Mouse (Mus musculus): ENCODE results near the gene Gpr19. TPM values are rescaled to one million over a fixed set of nuclear protein-coding genes. Genes with fewer than 3 reads are reported as not detected.

The Gpr19 gene
- total RNA-seq (2014; rRNA removed) = 33.2 and 34.5 TPM in 2 replicates
- 38.6 and 42.7 TPM in 2 replicates for polyA plus RNA-seq (2015; fragmentation: Nextera tagmentation; extraction: Ambion mirVana)

DNA sequence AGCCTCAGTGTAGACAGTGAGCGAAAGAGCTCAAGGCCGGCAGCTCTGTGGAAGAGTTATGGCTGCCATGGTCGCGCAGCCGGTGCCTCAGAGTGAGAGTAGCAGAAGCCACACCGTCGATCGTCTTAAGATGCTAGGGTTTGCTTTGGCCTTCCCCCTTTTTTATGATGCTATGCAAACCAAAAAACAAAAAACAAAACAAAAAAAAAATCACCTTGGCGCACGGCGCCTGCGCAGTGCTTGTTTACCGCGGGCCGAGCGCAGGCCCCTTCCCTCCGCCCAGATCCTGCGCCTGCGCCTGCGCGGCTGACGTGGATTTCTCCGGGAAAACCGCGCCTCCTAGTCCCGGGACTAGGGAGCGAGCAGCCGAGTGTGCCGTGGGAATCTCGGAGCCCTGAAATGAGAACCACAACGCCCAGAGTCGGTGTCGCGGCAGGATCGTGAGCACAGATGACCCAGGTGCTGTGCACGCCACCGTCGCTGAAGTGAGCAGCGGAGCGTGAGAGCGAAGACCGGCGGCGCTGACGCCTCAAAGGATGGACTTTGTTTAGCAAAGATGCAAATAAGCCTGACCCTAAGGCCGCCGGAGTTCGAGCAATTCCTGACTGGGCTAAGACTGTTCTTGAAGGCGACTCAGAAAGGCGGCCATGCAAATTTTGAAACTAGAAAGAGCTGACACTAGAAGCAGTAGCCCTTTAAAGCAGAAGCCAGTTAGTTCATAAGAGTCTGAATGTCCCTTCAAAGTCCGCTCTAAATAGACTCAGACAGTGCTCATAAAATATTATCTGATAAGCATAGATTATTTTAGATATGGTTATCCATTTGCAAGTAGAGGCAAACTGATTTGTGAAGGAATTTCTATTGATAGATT, at the start of gene Gpr19:
Gpr19 (minus strand) TSS at position 484 of the 871 bp plus-strand sequence.
- DNase-seq (peak; percentile 97), ATAC-seq (peak; percentile 96)
- H3K9me3 ChIP-seq (ENCODE audit: low read length) = no peaks in the 10 kb centered on the region
- no peaks in the 10 kb centered on the region for H3K36me3 ChIP-seq (ENCODE audit: insufficient read depth)
- H3K27ac ChIP-seq (ENCODE audit: low read depth, low read length) = peak within 1 kb of the TSS; percentile 100
- no peaks in the 10 kb centered on the region for H3K27me3 ChIP-seq (ENCODE audit: insufficient read depth, low read length)
- peak within 1 kb of the TSS; percentile 77 for H3K4me3 ChIP-seq (ENCODE audit: low read depth, low read length)
- peak within 1 kb of the TSS; percentile 99 for H3K9ac ChIP-seq
- H3K4me1 ChIP-seq (ENCODE audit: insufficient read depth) = no peaks in the 10 kb centered on the region
- peak; percentile 58 for TF ChIP-seq CTCF (IDR thresholded peaks at IDR 0.05; ENCODE audit: low read depth)
- H3K4me2 ChIP-seq (ENCODE audit: low read depth) = peak within 1 kb of the TSS; percentile 57
- 1% methylated on average over 51 of the region's 51 CpGs for WGBS

DNA sequence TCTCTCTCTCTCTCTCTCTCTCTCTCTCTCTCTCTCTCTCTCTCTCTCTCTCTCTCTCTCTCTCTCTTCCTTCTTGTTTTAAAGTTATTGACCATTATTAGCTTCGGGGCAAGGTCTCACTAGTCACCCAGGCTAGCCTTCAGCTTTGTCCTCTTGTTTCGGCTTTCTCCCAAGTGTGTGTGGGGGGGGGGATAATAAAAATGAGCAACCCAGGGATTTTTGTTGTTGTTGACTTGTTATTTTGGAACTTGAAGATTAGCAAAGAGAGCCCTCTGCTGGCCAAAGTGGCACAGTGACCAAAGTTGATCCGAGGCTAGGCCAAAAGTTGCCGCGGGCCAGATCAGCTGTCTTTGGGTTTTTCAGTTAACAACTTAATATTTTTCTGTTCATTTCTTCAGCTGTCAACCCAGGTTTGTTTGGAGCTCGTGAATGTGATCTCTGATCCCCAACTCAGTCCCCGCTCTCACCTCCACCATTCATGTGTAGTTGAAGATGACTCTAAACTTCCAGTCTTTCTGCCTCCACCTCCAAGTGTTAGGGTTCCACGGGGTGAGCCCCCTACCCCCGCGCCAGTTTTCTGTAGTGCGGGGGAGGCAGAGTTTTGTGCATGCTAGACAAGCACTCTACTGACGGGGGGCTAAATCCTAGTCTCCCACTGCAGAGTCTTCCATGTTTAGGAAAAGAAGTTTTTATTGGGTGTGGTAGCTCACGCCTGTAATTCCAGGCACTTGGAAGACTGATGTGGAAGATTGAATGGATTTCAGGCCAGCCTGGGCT, 49.1 kb upstream of the Gpr19 start:
- ATAC-seq (peak; percentile 38), DNase-seq (peak; percentile 80)
- Histone ChIP-seq H3K27ac (ENCODE audit: low read depth, low read length) (no peak overlapping the region), H3K27me3 (ENCODE audit: insufficient read depth, low read length) (no peaks in the 10 kb centered on the region), H3K4me3 (ENCODE audit: low read depth, low read length) (no peak overlapping the region), H3K36me3 (ENCODE audit: insufficient read depth) (no peaks in the 10 kb centered on the region), H3K9ac (no peak overlapping the region), H3K4me1 (ENCODE audit: insufficient read depth) (no peaks in the 10 kb centered on the region), H3K9me3 (ENCODE audit: low read length) (no peaks in the 10 kb centered on the region), H3K4me2 (ENCODE audit: low read depth) (no peak overlapping the region)
- peak; percentile 76 for TF ChIP-seq CTCF (IDR thresholded peaks at IDR 0.05; ENCODE audit: low read depth)
- 47% methylated on average over 13 of the region's 13 CpGs for WGBS

DNA sequence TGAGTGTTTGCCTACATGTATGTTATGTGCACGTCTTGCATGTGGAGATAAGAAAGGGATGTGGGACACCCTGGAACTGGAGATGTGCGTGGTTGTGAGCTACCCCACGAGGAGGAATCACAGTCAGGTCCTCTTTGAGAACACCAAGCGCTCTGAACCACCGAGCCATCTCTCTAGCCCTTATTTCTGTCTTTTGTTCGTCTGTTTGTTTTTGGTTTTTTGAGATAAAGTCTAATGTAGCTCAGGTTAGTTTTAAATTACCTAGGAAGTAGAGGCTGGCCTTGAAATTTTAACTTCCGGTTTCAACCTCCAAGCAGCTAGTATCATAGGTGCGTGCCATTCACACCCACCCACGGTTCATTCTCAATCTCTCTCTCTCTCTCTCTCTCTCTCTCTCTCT, 48.5 kb upstream of the Gpr19 start:
- Histone ChIP-seq H3K9me3 (ENCODE audit: low read length) (no peaks in the 10 kb centered on the region), H3K4me3 (ENCODE audit: low read depth, low read length) (no peak overlapping the region), H3K27me3 (ENCODE audit: insufficient read depth, low read length) (no peaks in the 10 kb centered on the region), H3K4me1 (ENCODE audit: insufficient read depth) (no peaks in the 10 kb centered on the region), H3K36me3 (ENCODE audit: insufficient read depth) (no peaks in the 10 kb centered on the region), H3K9ac (no peak overlapping the region), H3K4me2 (ENCODE audit: low read depth) (no peak overlapping the region), H3K27ac (ENCODE audit: low read depth, low read length) (no peak overlapping the region)
- no peak for TF ChIP-seq CTCF (IDR thresholded peaks at IDR 0.05; ENCODE audit: low read depth)
- ATAC-seq (no peak), DNase-seq (no peak)
- WGBS = 83% methylated on average over 9 of the region's 9 CpGs

DNA sequence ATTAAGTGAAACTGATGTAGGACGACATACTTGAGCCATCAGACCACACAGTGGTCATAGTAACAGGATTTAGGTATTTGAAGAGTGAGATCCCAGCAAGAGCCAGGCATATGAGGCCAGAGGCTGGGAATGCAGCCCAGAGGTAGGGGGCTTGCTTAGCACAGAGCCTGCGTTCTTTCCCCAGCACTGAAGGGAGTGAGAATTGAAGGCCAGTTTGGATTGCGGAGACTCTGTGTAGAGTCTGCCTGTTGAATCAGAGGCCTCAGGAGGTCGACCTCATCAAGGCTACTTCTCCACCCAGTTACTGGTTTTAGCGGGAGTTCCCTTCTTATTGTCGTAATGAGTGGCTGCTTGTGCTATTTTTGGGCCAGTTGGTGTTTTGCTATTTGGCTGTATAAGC, 47.7 kb upstream of the Gpr19 start:
- no peak overlapping the region for H3K4me2 ChIP-seq (ENCODE audit: low read depth)
- no peak overlapping the region for H3K27ac ChIP-seq (ENCODE audit: low read depth, low read length)
- 49% methylated on average over 6 of the region's 6 CpGs for WGBS
- no peaks in the 10 kb centered on the region for H3K4me1 ChIP-seq (ENCODE audit: insufficient read depth)
- H3K9me3 ChIP-seq (ENCODE audit: low read length) = no peaks in the 10 kb centered on the region
- no peaks in the 10 kb centered on the region for H3K27me3 ChIP-seq (ENCODE audit: insufficient read depth, low read length)
- no peak for DNase-seq
- peak; percentile 29; the same call in 1 of the 2 replicates for ATAC-seq
- no peaks in the 10 kb centered on the region for H3K36me3 ChIP-seq (ENCODE audit: insufficient read depth)
- TF ChIP-seq CTCF (IDR thresholded peaks at IDR 0.05; ENCODE audit: low read depth) = no peak
- H3K4me3 ChIP-seq (ENCODE audit: low read depth, low read length) = no peak overlapping the region
- no peak overlapping the region for H3K9ac ChIP-seq

DNA sequence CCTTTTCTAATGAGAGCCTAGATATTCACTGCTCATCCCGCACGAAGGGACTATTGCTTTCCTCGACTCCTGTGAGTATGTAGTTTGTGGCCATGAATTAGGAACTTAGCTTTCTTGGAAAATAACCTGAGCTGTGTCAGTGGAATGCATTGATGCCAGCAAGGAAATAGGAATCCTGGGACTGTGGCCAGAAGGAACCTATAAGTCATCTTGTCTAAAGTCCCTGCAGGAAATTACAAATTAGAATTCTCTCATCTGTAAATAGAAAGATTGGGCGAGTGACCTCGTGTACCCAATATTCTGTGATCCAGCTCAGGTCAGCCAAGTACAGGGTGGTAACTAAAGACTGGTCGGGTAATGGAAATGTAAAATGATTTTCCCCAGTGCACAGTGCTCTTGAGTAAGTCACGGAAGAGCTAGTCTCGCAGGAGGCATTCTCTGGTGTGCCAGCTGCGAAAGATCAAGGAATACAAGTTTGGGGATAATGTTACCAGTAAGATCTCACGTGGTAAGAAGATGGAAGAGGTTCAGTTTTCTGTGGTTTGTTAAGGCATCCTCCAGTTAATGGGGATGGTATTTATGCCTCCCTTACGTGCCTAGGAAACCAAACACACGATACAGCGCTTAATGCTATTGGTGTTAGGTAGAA, 45.5 kb upstream of the Gpr19 start:
- H3K4me1 ChIP-seq (ENCODE audit: insufficient read depth) = no peaks in the 10 kb centered on the region
- no peaks in the 10 kb centered on the region for H3K36me3 ChIP-seq (ENCODE audit: insufficient read depth)
- WGBS = 90% methylated on average over 13 of the region's 13 CpGs
- no peak for DNase-seq
- no peaks in the 10 kb centered on the region for H3K27me3 ChIP-seq (ENCODE audit: insufficient read depth, low read length)
- no peak overlapping the region for H3K27ac ChIP-seq (ENCODE audit: low read depth, low read length)
- no peak overlapping the region for H3K4me3 ChIP-seq (ENCODE audit: low read depth, low read length)
- no peak for ATAC-seq
- TF ChIP-seq CTCF (IDR thresholded peaks at IDR 0.05; ENCODE audit: low read depth) = no peak
- H3K4me2 ChIP-seq (ENCODE audit: low read depth) = no peak overlapping the region
- no peaks in the 10 kb centered on the region for H3K9me3 ChIP-seq (ENCODE audit: low read length)
- H3K9ac ChIP-seq = no peak overlapping the region

DNA sequence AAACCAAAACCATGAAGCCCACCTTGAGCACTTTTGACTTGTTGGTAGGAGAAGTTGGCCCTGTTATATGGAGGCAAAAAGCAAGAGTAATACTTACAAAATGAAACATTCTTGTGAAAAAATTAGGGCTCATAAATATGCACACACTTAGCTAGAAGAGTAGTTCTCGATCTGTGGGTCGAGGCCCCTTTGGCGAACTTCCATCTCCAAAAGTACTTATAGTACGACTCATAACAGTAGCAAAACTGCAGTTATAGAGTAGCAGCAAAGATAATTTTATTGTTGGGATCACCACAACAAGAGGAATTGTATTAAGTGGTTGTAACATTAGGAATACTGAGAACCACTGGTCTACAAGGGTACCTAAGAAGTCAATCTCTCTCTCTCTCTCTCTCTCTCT, 41.4 kb upstream of the Gpr19 start:
- no peak for TF ChIP-seq CTCF (IDR thresholded peaks at IDR 0.05; ENCODE audit: low read depth)
- Histone ChIP-seq H3K4me3 (ENCODE audit: low read depth, low read length) (no peak overlapping the region), H3K27ac (ENCODE audit: low read depth, low read length) (no peak overlapping the region), H3K9ac (no peak overlapping the region), H3K36me3 (ENCODE audit: insufficient read depth) (no peaks in the 10 kb centered on the region), H3K4me1 (ENCODE audit: insufficient read depth) (no peaks in the 10 kb centered on the region), H3K27me3 (ENCODE audit: insufficient read depth, low read length) (no peaks in the 10 kb centered on the region), H3K4me2 (ENCODE audit: low read depth) (no peak overlapping the region), H3K9me3 (ENCODE audit: low read length) (no peaks in the 10 kb centered on the region)
- no peak for DNase-seq
- 83% methylated on average over 4 of the region's 4 CpGs for WGBS
- ATAC-seq = no peak

All from forebrain, postnatal 0 days (tissue).